8 mouse cellular contexts compared by ENCODE assay signal in genomic region chr16:32665851-32666665, GRCm38 (mm10). TPM values are rescaled to one million over a fixed set of nuclear protein-coding genes. Genes with fewer than 3 reads are reported as not detected.
DNase-seq lines count a peak whose midpoint lies in the region; ATAC-seq and TF ChIP-seq lines count a peak whose summit lies in the region.

No protein-coding gene starts in this region.

- H3K4me1 ChIP-seq in cerebellum, adult 2 months (ENCODE audit: control insufficient read depth, insufficient read depth, low read length): peaks cover 30% of the 10 kb centered on the region
- peaks cover 53% of the 10 kb centered on the region for H3K4me1 ChIP-seq in kidney, embryonic 15.5 days

- ATAC-seq in granulocyte monocyte progenitor cell, adult 5-6 weeks (replicated peaks; ENCODE audit: poor library complexity, severe bottlenecking): peak; percentile 63
- peak; percentile 24; the same call in 1 of the 2 replicates for ATAC-seq in kidney, embryonic 15.5 days (replicated peaks; ENCODE audit: low FRiP score)
- ATAC-seq in megakaryocyte-erythroid progenitor cell, adult 5-6 weeks (replicated peaks; ENCODE audit: low FRiP score, low TSS enrichment, poor library complexity, severe bottlenecking): peak; percentile 89

- no peak overlapping the region for H3K9ac ChIP-seq in kidney, embryonic 15.5 days

- H3K27me3 ChIP-seq in cerebellum, adult 2 months (ENCODE audit: control insufficient read depth, insufficient read depth, low read length): no peaks in the 10 kb centered on the region
- no peaks in the 10 kb centered on the region for H3K27me3 ChIP-seq in kidney, embryonic 15.5 days

- no peaks in the 10 kb centered on the region for H3K9me3 ChIP-seq in kidney, embryonic 15.5 days (replicated peaks)

- no peak overlapping the region for H3K27ac ChIP-seq in cerebellum, adult 2 months (ENCODE audit: insufficient read depth, low read length)
- H3K27ac ChIP-seq in kidney, embryonic 15.5 days: peak overlapping the region; percentile 69

- no peak for TF ChIP-seq POLR2A in cerebellum, adult 2 months (IDR thresholded peaks at IDR 0.05; ENCODE audit: borderline replicate concordance, insufficient read depth, low read length)

- peak; percentile 25 to 45 for DNase-seq in cerebellum, adult 2 months
- no peak for DNase-seq in cerebellum, postnatal 4 days (ENCODE audit: low spot score in 2 of 2)
- DNase-seq in MEL-GATA-1-ER (ENCODE audit: extremely low read depth, low read depth): peak; percentile 86
- DNase-seq in natural killer cell, adult 2 months (ENCODE audit: low spot score in 2 of 2): no peak
- DNase-seq in gastrocnemius, adult 18-20 months (ENCODE audit: low spot score): no peak

- no peak overlapping the region for H3K4me3 ChIP-seq in cerebellum, adult 2 months (replicated peaks; ENCODE audit: insufficient read depth, low read depth, low read length)
- H3K4me3 ChIP-seq in kidney, embryonic 15.5 days (replicated peaks): no peak overlapping the region

- WGBS in cerebellum, adult 2 months: 77% methylated on average over 11 of the region's 11 CpGs
- WGBS in kidney, embryonic 15.5 days: 58% methylated on average over 11 of the region's 11 CpGs

- H3K4me2 ChIP-seq in kidney, embryonic 15.5 days: no peak overlapping the region

- peaks cover 27% of the 10 kb centered on the region for H3K36me3 ChIP-seq in kidney, embryonic 15.5 days

- no peak for TF ChIP-seq CTCF in cerebellum, adult 2 months (IDR thresholded peaks at IDR 0.05; ENCODE audit: borderline replicate concordance, insufficient read depth, low read depth, low read length)

RNA-seq across cellular contexts. Expression of gene Tnk2, which starts 22.4 kb away (rescaled TPM):
- 238 and 239 TPM in 2 replicates for polyA plus RNA-seq in cerebellum, adult 2 months (2012; rRNA removed)
- 11.0 and 12.9 TPM in 2 replicates for total RNA-seq in granulocyte monocyte progenitor cell, adult 5-6 weeks (2014; fragmentation: Nextera tagmentation)
- 8.8 and 14.8 TPM in 2 replicates for total RNA-seq in granulocyte monocyte progenitor cell, adult 5-6 weeks (2017)
- 9.3 and 12.4 TPM in 2 replicates for polyA plus RNA-seq in kidney, embryonic 15.5 days (2015; fragmentation: Nextera tagmentation; extraction: Ambion mirVana)
- total RNA-seq in megakaryocyte-erythroid progenitor cell, adult 5-6 weeks (2014; fragmentation: Nextera tagmentation): 45.7 and 54.4 TPM in 2 replicates
- 27.7 and 28.6 TPM in 2 replicates for total RNA-seq in megakaryocyte-erythroid progenitor cell, adult 5-6 weeks (2017)
- 10 to 100 TPM; 44.9 to 46.5 TPM for total RNA-seq in gastrocnemius, adult 18-20 months (2021)

RNA-seq across cellular contexts. Expression of gene Tfrc, which starts 57.3 kb away (rescaled TPM):
- polyA plus RNA-seq in cerebellum, adult 2 months (2012; rRNA removed): 76.7 and 82.5 TPM in 2 replicates
- total RNA-seq in granulocyte monocyte progenitor cell, adult 5-6 weeks (2014; fragmentation: Nextera tagmentation): 65.6 and 67.9 TPM in 2 replicates
- 105 and 142 TPM in 2 replicates for total RNA-seq in granulocyte monocyte progenitor cell, adult 5-6 weeks (2017)
- 50.2 and 50.7 TPM in 2 replicates for polyA plus RNA-seq in kidney, embryonic 15.5 days (2015; fragmentation: Nextera tagmentation; extraction: Ambion mirVana)
- 316 and 327 TPM in 2 replicates for total RNA-seq in megakaryocyte-erythroid progenitor cell, adult 5-6 weeks (2014; fragmentation: Nextera tagmentation)
- total RNA-seq in megakaryocyte-erythroid progenitor cell, adult 5-6 weeks (2017): 261 and 333 TPM in 2 replicates
- total RNA-seq in gastrocnemius, adult 18-20 months (2021): 10 to 100 TPM; 51.9 to 58.7 TPM

Comparison
In these comparisons a context has a peak if more than half of its experiments do, and no peak if none do; other contexts are left out.
1. DNase-seq: peak in cerebellum, adult 2 months (2 of 2) and MEL-GATA-1-ER (single experiment); none in cerebellum, postnatal 4 days (0 of 2), natural killer cell, adult 2 months (0 of 2) and gastrocnemius, adult 18-20 months (single experiment).
2. ATAC-seq: peak in every context shown above with its lines; median percentile 89 in megakaryocyte-erythroid progenitor cell, adult 5-6 weeks; 63 in granulocyte monocyte progenitor cell, adult 5-6 weeks; 24 in kidney, embryonic 15.5 days.